Mouse (Mus musculus) ES-E14 (cell line): ENCODE results near the gene Fam222b. TPM values are rescaled to one million over a fixed set of nuclear protein-coding genes. Genes with fewer than 3 reads are reported as not detected.
"Not testable (repeated sequence)": the region's sequence is repeated elsewhere in the genome, so short reads cannot be mapped to it uniquely, and the experiment has no call there.

ENCODE experiments used
- DNase-seq: peaks from one replicate; pipeline ENCODE4 v3.0.0-alpha.2; 2013; ENCODE audit warnings: low read depth, low spot score
- H3K27ac ChIP-seq: 2 replicates; pipeline ENCODE4 v1.5.1; 2012; ENCODE audit warnings: low read depth, mild to moderate bottlenecking, low read length, moderate library complexity, mixed read lengths; ENCODE audit not compliant: poor library complexity, insufficient read depth, severe bottlenecking
- H3K36me3 ChIP-seq: 2 replicates; pipeline ENCODE4 v1.6.1; 2012; ENCODE audit warnings: mild to moderate bottlenecking, low read length, moderate library complexity, mixed read lengths; ENCODE audit not compliant: control insufficient read depth, poor library complexity, insufficient read depth, severe bottlenecking
- H3K4me1 ChIP-seq, 2 experiments: fragments of 150-350 bp in 1 of 2; sonication (generic) in 1 of 2; 2 replicates each; pipeline ENCODE4 v1.6.1; 2012; ENCODE audit warnings: low read length in 2 of 2, mild to moderate bottlenecking in 1 of 2, mixed read lengths in 1 of 2; ENCODE audit not compliant: control insufficient read depth in 2 of 2, insufficient read depth in 2 of 2, poor library complexity in 1 of 2
- H3K4me3 ChIP-seq, 2 experiments: fragments of 150-350 bp in 1 of 2; sonication (generic) in 1 of 2; 2 replicates each; pipeline ENCODE4 v1.5.1; 2012; ENCODE audit warnings: low read length in 2 of 2, low read depth in 1 of 2, mild to moderate bottlenecking in 1 of 2, mixed read lengths in 1 of 2; ENCODE audit not compliant: insufficient read depth in 1 of 2, poor library complexity in 1 of 2, severe bottlenecking in 1 of 2
- H3K9ac ChIP-seq: 2 replicates; pipeline ENCODE4 v1.6.1; 2012; ENCODE audit warnings: low read depth, mild to moderate bottlenecking, low read length, mixed read lengths; ENCODE audit not compliant: poor library complexity, insufficient read depth, severe bottlenecking
- H3K9me3 ChIP-seq: fragments of 150-350 bp; sonication (generic); 2 replicates; pipeline ENCODE4 v1.6.1; 2012; ENCODE audit warnings: low read depth, mild to moderate bottlenecking, low read length; ENCODE audit not compliant: control insufficient read depth, insufficient read depth
- CHD2 ChIP-seq: IDR thresholded peaks from 2 replicates; pipeline ENCODE4 v1.6.1; 2014; ENCODE audit warnings: mild to moderate bottlenecking, low read depth, low read length, inconsistent platforms
- HCFC1 ChIP-seq: IDR thresholded peaks from 2 replicates; pipeline ENCODE4 v1.6.1; 2012; ENCODE audit warnings: low read length, inconsistent platforms, borderline replicate concordance; ENCODE audit not compliant: insufficient read depth
- MAFK ChIP-seq: IDR thresholded peaks from 2 replicates; pipeline ENCODE4 v1.6.1; 2014; ENCODE audit warnings: mild to moderate bottlenecking, low read depth, low read length, inconsistent platforms; ENCODE audit not compliant: insufficient read depth
- ZC3H11A ChIP-seq: IDR thresholded peaks from 2 replicates; pipeline ENCODE4 v1.6.1; 2012; ENCODE audit warnings: low read depth, mild to moderate bottlenecking, inconsistent platforms, low read length, borderline replicate concordance
- ZNF384 ChIP-seq: IDR thresholded peaks from 2 replicates; pipeline ENCODE4 v1.6.1; 2012; ENCODE audit warnings: low read depth, low read length, inconsistent platforms
- in situ Hi-C, 2 experiments: fragments of 600-800 bp; cut with MboI; formaldehyde crosslinking; loops; one replicate each; pipeline ENCODE4 v1.15.1; 2025; ENCODE audit warnings: low sequenced_read_pairs in 2 of 2, inconsistent platforms in 1 of 2; ENCODE audit not compliant: unreplicated experiment in 2 of 2
- total RNA-seq: library from RNA; depleted of rRNA; stranded (reverse); fragments of 300-350 nt; gene quantifications from 2 replicates; pipeline ENCODE4 v1.2.3, GENCODE M21; 2012

Fam222b gene
- total RNA-seq, 1 experiment: 11.7 TPM

DNA sequence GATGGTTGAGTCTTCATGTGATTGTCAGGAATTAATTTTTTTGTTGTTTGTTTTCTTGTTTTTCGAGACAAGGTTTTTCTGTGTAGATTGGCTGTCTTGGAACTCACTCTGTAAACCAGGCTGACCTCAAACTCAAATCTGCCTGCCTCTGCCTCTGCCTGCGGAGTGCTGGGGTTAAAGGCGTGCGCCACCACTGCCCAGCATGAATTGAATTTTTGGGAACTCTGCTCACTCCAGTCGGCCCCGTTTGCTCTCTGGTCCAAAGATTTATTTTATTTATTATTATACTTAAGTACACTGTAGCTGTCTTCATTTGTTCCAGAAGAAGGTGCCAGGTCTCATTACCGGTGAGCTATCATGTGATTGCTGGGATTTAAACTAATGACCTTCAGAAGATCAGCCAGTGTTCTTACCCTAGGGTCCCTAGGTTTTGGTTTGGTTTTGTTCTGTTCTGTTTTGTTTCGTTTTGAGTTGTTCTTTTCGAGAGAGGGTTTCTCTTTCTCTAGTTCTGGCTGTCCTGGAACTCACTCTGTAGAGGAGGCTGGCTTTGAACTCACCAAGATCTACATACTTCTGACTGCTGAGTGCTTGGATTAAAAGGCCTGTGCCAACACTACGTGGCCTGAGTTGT lies 89.5 kb downstream of the Fam222b start:
- no peak for TF ChIP-seq MAFK
- TF ChIP-seq HCFC1: no peak
- TF ChIP-seq ZNF384: no peak
- TF ChIP-seq CHD2: no peak
- no peak for TF ChIP-seq ZC3H11A
- in situ Hi-C loops: no loop called here
- H3K36me3 ChIP-seq: peaks cover 34% of the 10 kb centered on the region
- H3K27ac ChIP-seq: peak overlapping the region; percentile 72
- peak overlapping the region; percentile 88 to 89 for H3K4me3 ChIP-seq
- no peaks in the 10 kb centered on the region for H3K9me3 ChIP-seq
- peak overlapping the region; percentile 88 for H3K9ac ChIP-seq
- no peak for DNase-seq
- no peaks in the 10 kb centered on the region; a peak in 1 of 4 replicates for H3K4me1 ChIP-seq

- H3K27ac ChIP-seq, DNase-seq, in situ Hi-C loops: not testable (repeated sequence)
Observed at GRCm38 (mm10) chr11:78184702-78185101, 90.2 kb downstream of the Fam222b start.

GRCm38 (mm10) chr11:78188331-78189233 lies 94.1 kb downstream of the Fam222b start, which contains the start of gene Rab34:
Rab34 (plus strand) TSS chr11:78188430.
- in situ Hi-C loops: no loop called here
- Histone ChIP-seq H3K9me3 (no peaks in the 10 kb centered on the region), H3K4me3 (peak within 1 kb of the TSS; percentile 88 to 94), H3K27ac (peak within 1 kb of the TSS; percentile 74), H3K9ac (peak within 1 kb of the TSS; percentile 94), H3K4me1 (peaks cover 6 to 9% of the 10 kb centered on the region in 2 experiments), H3K36me3 (peaks cover 14% of the 10 kb centered on the region)
- no peak for DNase-seq
- TF ChIP-seq HCFC1: no peak
- TF ChIP-seq ZNF384: no peak
- no peak for TF ChIP-seq CHD2
- TF ChIP-seq ZC3H11A: no peak
- no peak for TF ChIP-seq MAFK

More at GRCm38 (mm10) chr11:78184702-78185101, 90.2 kb downstream of the Fam222b start:
- Histone ChIP-seq H3K4me3 (peak overlapping the region in 1 of 2 experiments; percentile 88; a peak in 1 of 4 replicates), H3K36me3 (peaks cover 30% of the 10 kb centered on the region), H3K9ac (peak overlapping the region; percentile 88; the same call in 1 of the 2 replicates)
- not testable (repeated sequence) for H3K9me3 ChIP-seq, H3K4me1 ChIP-seq

DNA sequence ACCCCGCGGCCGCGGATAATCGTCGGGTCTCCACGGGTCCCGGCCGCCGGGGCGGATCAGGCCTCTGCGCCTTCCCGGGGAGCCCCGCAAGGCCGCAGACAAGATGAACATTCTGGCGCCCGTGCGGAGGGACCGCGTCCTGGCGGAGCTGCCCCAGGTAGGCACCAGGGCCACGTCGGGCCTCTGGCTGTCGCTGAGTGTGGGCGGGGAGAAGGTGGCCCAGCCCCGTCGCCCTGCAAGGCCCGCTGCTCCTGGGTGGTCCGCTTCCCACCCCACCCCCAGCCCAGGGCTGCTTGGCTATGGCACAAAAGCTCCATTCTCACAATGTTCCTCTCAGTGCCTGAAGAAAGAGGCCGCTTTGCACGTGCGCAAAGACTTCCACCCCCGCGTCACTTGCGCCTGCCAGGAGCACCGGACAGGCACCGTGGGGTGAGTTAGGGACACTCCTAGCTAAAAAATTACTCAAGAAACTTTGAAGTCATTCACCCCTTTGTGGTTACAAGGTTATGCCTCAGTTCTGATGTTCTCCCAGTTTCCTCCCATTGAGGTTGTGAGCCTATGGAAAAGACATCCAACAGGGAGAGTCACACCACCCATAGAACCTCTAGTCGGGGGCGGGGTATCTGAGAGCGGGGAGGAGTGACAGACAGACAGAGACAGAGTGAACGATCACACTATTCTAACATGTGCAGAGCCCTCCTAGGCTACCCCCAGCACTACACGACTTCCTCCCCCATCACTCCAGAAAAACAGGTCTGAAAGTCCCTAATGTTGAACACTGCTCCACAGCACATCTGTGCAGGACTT lies 95.0 kb downstream of the Fam222b start:
- no peaks in the 10 kb centered on the region for H3K9me3 ChIP-seq
- H3K4me1 ChIP-seq: peaks cover 6 to 9% of the 10 kb centered on the region in 2 experiments
- H3K27ac ChIP-seq: peak overlapping the region; percentile 74
- H3K36me3 ChIP-seq: peaks cover 14% of the 10 kb centered on the region
- H3K4me3 ChIP-seq: peak overlapping the region; percentile 88 to 94
- TF ChIP-seq HCFC1 (no peak), ZC3H11A (no peak), MAFK (no peak), CHD2 (no peak), ZNF384 (no peak)
- no peak for DNase-seq
- H3K9ac ChIP-seq: peak overlapping the region; percentile 94
- in situ Hi-C loops: no loop called here
